Mouse (Mus musculus): ENCODE measurements around the gene Dexi.

GRCm38 (mm10) chr16:10540763-10541597, 1.9 kb downstream of the Dexi start:
- TF ChIP-seq CTCF (conservative IDR thresholded peaks at IDR 0.05; ENCODE audit: insufficient read depth, insufficient read length, low read depth, low read length) (no peak), POLR2A (IDR thresholded peaks at IDR 0.05; ENCODE audit: low read depth, low read length) (no peak)

All from kidney, adult 2 months (tissue).